Mouse (Mus musculus): ENCODE measurements around the gene Notch2. TPM values are rescaled to one million over a fixed set of nuclear protein-coding genes. Genes with fewer than 3 reads are reported as not detected.
A peak's percentile ranks its signal among the peaks of the same experiment; 100 is the strongest.

Gene Notch2
- polyA plus RNA-seq, 1 experiment from 2014 or later = 7.6 TPM

DNA sequence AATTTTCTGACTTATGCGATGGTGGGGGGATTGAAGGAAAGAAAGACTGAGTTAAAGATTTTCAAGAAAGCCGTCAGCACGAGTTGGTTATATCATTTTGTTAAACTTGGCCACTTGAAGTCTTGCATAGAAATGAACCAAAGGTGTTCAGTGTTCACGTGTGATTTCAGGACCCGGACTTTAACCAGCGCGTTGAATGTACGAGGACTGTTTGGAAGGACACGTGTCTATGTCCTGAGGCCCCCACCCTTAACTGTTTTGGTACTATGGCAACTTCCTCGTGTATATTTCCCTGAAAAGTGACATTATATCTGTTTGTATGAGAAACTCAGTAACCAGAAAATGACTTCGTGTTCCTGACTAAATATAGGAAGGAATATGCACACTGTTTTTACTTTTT lies 136.6 kb downstream of the Notch2 start:
- Histone ChIP-seq H3K36me3 (ENCODE audit: control insufficient read depth, insufficient read depth, low read length) (no peaks in the 10 kb centered on the region; the same call in none of the 2 replicates), H3K9me3 (ENCODE audit: control insufficient read depth, low read length) (no peaks in the 10 kb centered on the region), H3K9ac (ENCODE audit: low read depth, low read length) (no peak overlapping the region), H3K27me3 (replicated peaks; ENCODE audit: control insufficient read depth, insufficient read depth, low read length) (no peaks in the 10 kb centered on the region), H3K27ac (ENCODE audit: low read depth, low read length) (no peak overlapping the region), H3K4me3 (ENCODE audit: low read length) (no peak overlapping the region), H3K4me1 (ENCODE audit: control insufficient read depth, insufficient read depth, low read depth, low read length) (no peaks in the 10 kb centered on the region), H3K4me2 (ENCODE audit: low read length) (no peak overlapping the region)
- WGBS = 96% methylated on average over 11 of the region's 11 CpGs
- ATAC-seq = no peak

DNA sequence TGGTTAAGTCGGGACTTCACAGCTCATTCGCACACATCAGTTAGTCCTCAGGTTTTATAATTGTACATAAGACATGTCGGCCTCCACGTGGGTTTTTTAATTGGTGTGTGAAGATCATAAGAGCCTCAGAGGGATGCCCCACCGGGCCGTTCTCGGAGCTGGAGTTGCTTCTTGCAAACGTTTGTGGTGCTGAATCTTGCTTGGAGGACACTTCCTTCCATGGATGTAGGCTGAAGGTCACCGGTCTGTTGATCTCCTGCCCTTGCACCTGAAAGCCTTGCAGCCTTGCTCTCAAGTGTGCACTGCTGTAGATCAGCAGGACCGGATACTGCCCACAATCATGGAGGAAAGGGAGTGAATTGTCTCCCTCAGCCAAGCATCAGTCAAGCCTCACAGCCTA lies 137.7 kb downstream of the Notch2 start:
- Histone ChIP-seq H3K27me3 (replicated peaks; ENCODE audit: control insufficient read depth, insufficient read depth, low read length) (no peaks in the 10 kb centered on the region), H3K4me3 (ENCODE audit: low read length) (no peak overlapping the region), H3K4me1 (ENCODE audit: control insufficient read depth, insufficient read depth, low read depth, low read length) (no peaks in the 10 kb centered on the region), H3K36me3 (ENCODE audit: control insufficient read depth, insufficient read depth, low read length) (no peaks in the 10 kb centered on the region; the same call in none of the 2 replicates), H3K9me3 (ENCODE audit: control insufficient read depth, low read length) (no peaks in the 10 kb centered on the region), H3K4me2 (ENCODE audit: low read length) (no peak overlapping the region), H3K27ac (ENCODE audit: low read depth, low read length) (no peak overlapping the region), H3K9ac (ENCODE audit: low read depth, low read length) (no peak overlapping the region)
- ATAC-seq = no peak
- 89% methylated on average over 10 of the region's 10 CpGs for WGBS

DNA sequence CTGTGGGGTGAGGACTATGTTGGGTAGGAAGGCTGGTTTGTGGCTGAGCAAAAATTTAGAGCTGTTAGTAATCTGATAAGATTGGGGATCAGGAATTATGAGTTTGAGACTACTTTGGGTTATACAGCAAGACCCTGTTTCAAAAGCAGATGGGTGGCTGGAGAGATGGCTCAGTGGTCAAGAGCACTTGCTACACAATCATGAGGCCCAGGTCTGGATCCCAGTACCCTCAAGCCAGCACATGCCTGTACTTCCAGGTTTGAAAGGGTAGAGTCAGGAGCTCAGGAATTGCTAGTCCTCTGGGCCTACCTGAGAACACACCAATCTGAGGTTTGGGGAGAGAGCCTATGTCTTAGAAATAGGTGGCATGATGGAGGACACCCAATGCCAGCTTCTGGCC lies 140.1 kb downstream of the Notch2 start:
- no peak for ATAC-seq
- Histone ChIP-seq H3K36me3 (ENCODE audit: control insufficient read depth, insufficient read depth, low read length) (no peaks in the 10 kb centered on the region), H3K4me2 (ENCODE audit: low read length) (no peak overlapping the region), H3K4me3 (ENCODE audit: low read length) (no peak overlapping the region), H3K9me3 (ENCODE audit: control insufficient read depth, low read length) (no peaks in the 10 kb centered on the region), H3K4me1 (ENCODE audit: control insufficient read depth, insufficient read depth, low read depth, low read length) (no peaks in the 10 kb centered on the region), H3K27me3 (replicated peaks; ENCODE audit: control insufficient read depth, insufficient read depth, low read length) (no peaks in the 10 kb centered on the region; the same call in 1 of the 2 replicates), H3K9ac (ENCODE audit: low read depth, low read length) (no peak overlapping the region), H3K27ac (ENCODE audit: low read depth, low read length) (no peak overlapping the region)

DNA sequence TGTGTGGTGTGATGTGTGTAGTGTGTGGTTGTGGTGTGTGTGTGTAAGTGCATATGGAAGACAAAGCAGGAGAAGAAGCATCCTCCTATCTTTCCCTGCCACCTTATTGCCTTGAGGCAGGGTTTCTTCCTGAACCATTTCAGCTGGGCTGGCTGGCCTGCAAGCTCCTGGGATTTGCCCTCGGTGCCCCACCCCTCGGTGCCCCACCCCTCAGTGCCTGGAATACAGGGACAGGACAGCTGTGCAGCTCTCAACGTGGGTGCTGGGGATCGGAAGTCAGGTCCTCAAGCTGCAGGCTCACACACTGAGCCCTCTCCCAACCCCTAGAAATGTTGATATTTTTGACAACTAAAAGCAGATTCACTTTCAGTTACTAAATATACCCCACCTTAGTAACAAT lies 142.8 kb downstream of the Notch2 start:
- Histone ChIP-seq H3K9ac (ENCODE audit: low read depth, low read length) (no peak overlapping the region), H3K36me3 (ENCODE audit: control insufficient read depth, insufficient read depth, low read length) (no peaks in the 10 kb centered on the region), H3K4me2 (ENCODE audit: low read length) (no peak overlapping the region), H3K4me1 (ENCODE audit: control insufficient read depth, insufficient read depth, low read depth, low read length) (no peaks in the 10 kb centered on the region), H3K27ac (ENCODE audit: low read depth, low read length) (no peak overlapping the region), H3K27me3 (replicated peaks; ENCODE audit: control insufficient read depth, insufficient read depth, low read length) (no peaks in the 10 kb centered on the region; the same call in 1 of the 2 replicates), H3K4me3 (ENCODE audit: low read length) (no peak overlapping the region), H3K9me3 (ENCODE audit: control insufficient read depth, low read length) (no peaks in the 10 kb centered on the region)
- WGBS = 61% methylated on average over 4 of the region's 4 CpGs
- ATAC-seq = no peak

DNA sequence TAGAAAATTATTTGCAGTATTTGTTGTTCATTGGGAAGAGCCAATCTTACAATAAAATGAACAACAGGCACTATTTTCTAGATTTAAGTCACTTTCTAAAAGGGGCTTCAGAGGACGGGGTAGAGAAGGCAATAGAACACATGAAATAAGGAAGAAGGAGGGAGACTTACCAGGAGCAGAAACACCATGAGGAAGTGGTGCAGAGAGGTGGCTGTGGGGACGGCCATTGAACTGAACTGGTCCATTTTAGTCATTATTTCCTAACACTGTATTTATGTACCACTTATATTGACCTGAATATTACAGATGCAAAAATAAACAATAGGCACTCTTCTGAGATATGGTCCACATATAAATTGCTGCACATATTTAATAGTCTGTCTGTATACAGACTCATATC lies 143.7 kb downstream of the Notch2 start:
- 87% methylated on average over 2 of the region's 2 CpGs for WGBS
- Histone ChIP-seq H3K27me3 (replicated peaks; ENCODE audit: control insufficient read depth, insufficient read depth, low read length) (no peaks in the 10 kb centered on the region; the same call in 1 of the 2 replicates), H3K4me1 (ENCODE audit: control insufficient read depth, insufficient read depth, low read depth, low read length) (no peaks in the 10 kb centered on the region), H3K4me2 (ENCODE audit: low read length) (no peak overlapping the region), H3K9ac (ENCODE audit: low read depth, low read length) (no peak overlapping the region), H3K27ac (ENCODE audit: low read depth, low read length) (no peak overlapping the region), H3K36me3 (ENCODE audit: control insufficient read depth, insufficient read depth, low read length) (no peaks in the 10 kb centered on the region), H3K9me3 (ENCODE audit: control insufficient read depth, low read length) (no peaks in the 10 kb centered on the region), H3K4me3 (ENCODE audit: low read length) (no peak overlapping the region)
- ATAC-seq = no peak

DNA sequence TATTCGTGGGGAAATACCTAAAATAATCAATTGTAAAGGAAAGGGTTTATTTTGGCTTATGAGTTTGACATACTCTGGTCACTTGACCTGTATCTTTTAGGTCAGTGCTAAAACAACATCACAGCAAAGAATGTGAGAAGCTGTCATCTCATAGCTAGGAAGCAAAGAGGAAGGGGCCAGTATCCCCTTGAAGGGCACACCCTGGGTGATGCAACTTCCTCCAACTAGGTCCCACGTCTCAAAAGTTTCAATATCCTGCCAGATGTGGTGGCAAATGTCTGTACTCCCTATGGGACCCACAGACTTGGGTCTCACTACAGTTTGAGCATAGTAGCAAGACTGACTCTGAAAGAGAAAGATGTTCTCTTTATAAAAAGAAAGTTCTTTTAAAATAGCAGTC lies 144.3 kb downstream of the Notch2 start:
- no peak for ATAC-seq
- H3K4me1 ChIP-seq (ENCODE audit: control insufficient read depth, insufficient read depth, low read depth, low read length) = no peaks in the 10 kb centered on the region
- no peak overlapping the region for H3K9ac ChIP-seq (ENCODE audit: low read depth, low read length)
- no peak overlapping the region for H3K4me3 ChIP-seq (ENCODE audit: low read length)
- H3K27me3 ChIP-seq (replicated peaks; ENCODE audit: control insufficient read depth, insufficient read depth, low read length) = no peaks in the 10 kb centered on the region; the same call in 1 of the 2 replicates
- no peaks in the 10 kb centered on the region for H3K36me3 ChIP-seq (ENCODE audit: control insufficient read depth, insufficient read depth, low read length)
- no peak overlapping the region for H3K27ac ChIP-seq (ENCODE audit: low read depth, low read length)
- no peak overlapping the region for H3K4me2 ChIP-seq (ENCODE audit: low read length)
- no peaks in the 10 kb centered on the region for H3K9me3 ChIP-seq (ENCODE audit: control insufficient read depth, low read length)
- WGBS = 71% methylated on average over 2 of the region's 2 CpGs

DNA sequence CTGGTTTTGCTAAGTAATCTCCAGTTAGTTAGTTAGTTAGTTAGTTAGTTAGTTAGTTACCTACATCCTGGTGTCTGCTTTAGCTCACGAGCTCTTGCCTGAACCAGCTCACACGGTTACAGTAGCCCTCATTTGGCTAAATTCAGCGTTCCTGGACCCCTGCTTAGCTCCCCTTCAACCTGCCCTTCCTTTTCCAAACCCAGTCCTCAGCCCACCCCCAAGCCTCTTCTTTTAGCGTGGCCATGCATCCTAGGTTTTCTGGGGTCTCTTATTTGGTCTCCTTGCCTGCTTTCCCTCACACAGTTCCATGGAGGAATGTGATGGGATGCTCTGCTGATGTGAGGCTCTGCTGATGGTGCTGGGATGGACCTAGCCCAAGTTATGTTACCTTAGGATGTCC lies 145.3 kb downstream of the Notch2 start:
- H3K27me3 ChIP-seq (replicated peaks; ENCODE audit: control insufficient read depth, insufficient read depth, low read length) = no peaks in the 10 kb centered on the region; the same call in 1 of the 2 replicates
- no peaks in the 10 kb centered on the region for H3K4me1 ChIP-seq (ENCODE audit: control insufficient read depth, insufficient read depth, low read depth, low read length)
- H3K36me3 ChIP-seq (ENCODE audit: control insufficient read depth, insufficient read depth, low read length) = no peaks in the 10 kb centered on the region
- H3K27ac ChIP-seq (ENCODE audit: low read depth, low read length) = no peak overlapping the region
- 72% methylated on average over 4 of the region's 4 CpGs for WGBS
- H3K4me2 ChIP-seq (ENCODE audit: low read length) = no peak overlapping the region
- no peak overlapping the region for H3K9ac ChIP-seq (ENCODE audit: low read depth, low read length)
- ATAC-seq = no peak
- no peaks in the 10 kb centered on the region for H3K9me3 ChIP-seq (ENCODE audit: control insufficient read depth, low read length)
- H3K4me3 ChIP-seq (ENCODE audit: low read length) = no peak overlapping the region

DNA sequence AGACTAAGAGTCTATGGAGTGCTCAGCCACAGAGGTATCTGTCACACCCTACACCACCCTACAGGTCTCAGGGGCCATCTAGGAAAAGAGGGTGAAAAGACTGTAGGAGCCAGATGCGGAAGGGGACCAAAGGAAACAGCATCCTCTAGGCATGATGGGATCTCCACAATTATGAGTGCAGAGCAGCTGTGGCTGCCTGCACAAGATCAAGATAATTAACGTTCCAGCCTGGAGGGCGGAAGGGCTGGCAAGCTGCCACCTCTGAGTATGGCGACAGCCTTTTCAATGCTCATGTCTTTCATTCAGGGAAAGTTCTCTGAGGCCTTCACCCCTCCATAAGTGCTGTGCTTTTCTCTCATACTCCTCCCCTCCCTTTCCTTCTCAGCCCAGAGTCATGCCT lies 146.0 kb downstream of the Notch2 start:
- no peaks in the 10 kb centered on the region for H3K9me3 ChIP-seq (ENCODE audit: control insufficient read depth, low read length)
- H3K27ac ChIP-seq (ENCODE audit: low read depth, low read length) = no peak overlapping the region
- H3K4me2 ChIP-seq (ENCODE audit: low read length) = no peak overlapping the region
- no peak overlapping the region for H3K4me3 ChIP-seq (ENCODE audit: low read length)
- no peak overlapping the region for H3K9ac ChIP-seq (ENCODE audit: low read depth, low read length)
- ATAC-seq = no peak
- no peaks in the 10 kb centered on the region; the same call in 1 of the 2 replicates for H3K27me3 ChIP-seq (replicated peaks; ENCODE audit: control insufficient read depth, insufficient read depth, low read length)
- 33% methylated on average over 4 of the region's 4 CpGs for WGBS
- no peaks in the 10 kb centered on the region for H3K4me1 ChIP-seq (ENCODE audit: control insufficient read depth, insufficient read depth, low read depth, low read length)
- no peaks in the 10 kb centered on the region for H3K36me3 ChIP-seq (ENCODE audit: control insufficient read depth, insufficient read depth, low read length)

DNA sequence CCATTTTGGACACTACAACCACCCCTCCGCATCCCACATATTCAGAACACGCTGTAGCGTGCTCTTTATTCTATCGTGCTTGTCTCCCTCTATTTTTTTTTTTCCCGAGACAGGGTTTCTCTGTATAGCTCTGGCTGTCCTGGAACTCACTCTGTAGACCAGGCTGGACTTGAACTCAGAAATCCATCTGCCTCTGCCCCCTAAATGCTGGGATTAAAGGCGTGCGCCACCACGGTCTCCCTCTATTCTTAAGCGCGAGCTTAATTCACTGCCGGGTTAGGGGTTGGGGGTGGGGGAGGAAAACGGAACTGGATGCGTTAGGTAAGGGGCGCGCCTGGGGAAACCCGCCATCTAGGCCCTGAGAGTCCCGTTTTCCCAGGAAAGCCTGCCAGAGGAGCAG lies 147.0 kb downstream of the Notch2 start, which contains the start of gene Adam30:
TSS of gene Adam30 (plus strand) at position 301 of the 400 bp plus-strand sequence.
- no peak for ATAC-seq
- H3K4me3 ChIP-seq (ENCODE audit: low read length) = no peak within 1 kb of the TSS
- no peak within 1 kb of the TSS for H3K9ac ChIP-seq (ENCODE audit: low read depth, low read length)
- no peak within 1 kb of the TSS for H3K27ac ChIP-seq (ENCODE audit: low read depth, low read length)
- H3K27me3 ChIP-seq (replicated peaks; ENCODE audit: control insufficient read depth, insufficient read depth, low read length) = no peaks in the 10 kb centered on the region; the same call in 1 of the 2 replicates
- no peaks in the 10 kb centered on the region for H3K4me1 ChIP-seq (ENCODE audit: control insufficient read depth, insufficient read depth, low read depth, low read length)
- H3K9me3 ChIP-seq (ENCODE audit: control insufficient read depth, low read length) = no peaks in the 10 kb centered on the region
- no peak within 1 kb of the TSS for H3K4me2 ChIP-seq (ENCODE audit: low read length)
- WGBS = 90% methylated on average over 17 of the region's 17 CpGs
- no peaks in the 10 kb centered on the region for H3K36me3 ChIP-seq (ENCODE audit: control insufficient read depth, insufficient read depth, low read length)

DNA sequence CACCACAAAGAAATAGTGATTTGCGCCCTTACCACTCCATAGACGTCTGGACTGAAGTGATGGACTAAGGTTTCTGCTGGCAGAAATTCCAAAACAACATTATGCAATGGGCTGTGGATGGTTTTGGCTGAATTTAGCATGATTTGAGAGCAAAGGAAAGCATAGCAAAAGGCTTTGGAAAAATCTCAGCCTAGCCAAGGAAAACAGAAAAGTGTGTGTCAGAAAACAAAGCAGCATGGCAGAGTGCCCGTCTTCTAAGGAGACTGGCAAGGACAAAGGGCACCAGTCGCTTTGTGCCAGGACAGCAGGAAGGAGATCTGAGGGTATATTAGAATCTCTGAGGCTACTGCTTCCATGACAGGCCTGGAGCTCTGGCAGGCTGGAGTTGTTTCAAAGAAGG lies 165.0 kb downstream of the Notch2 start:
- 62% methylated on average over 4 of the region's 4 CpGs for WGBS
- peak; percentile 85 for ATAC-seq
- peak overlapping the region; percentile 24; the same call in 1 of the 2 replicates for H3K27ac ChIP-seq (ENCODE audit: low read depth, low read length)

More for the DNA sequence above, 165.0 kb downstream of the Notch2 start:
- Histone ChIP-seq H3K4me2 (ENCODE audit: low read length) (no peak overlapping the region), H3K4me1 (ENCODE audit: control insufficient read depth, insufficient read depth, low read depth, low read length) (no peaks in the 10 kb centered on the region), H3K27me3 (replicated peaks; ENCODE audit: control insufficient read depth, insufficient read depth, low read length) (no peaks in the 10 kb centered on the region), H3K4me3 (ENCODE audit: low read length) (no peak overlapping the region), H3K9ac (ENCODE audit: low read depth, low read length) (no peak overlapping the region), H3K36me3 (ENCODE audit: control insufficient read depth, insufficient read depth, low read length) (no peaks in the 10 kb centered on the region), H3K9me3 (ENCODE audit: control insufficient read depth, low read length) (no peaks in the 10 kb centered on the region; the same call in none of the 2 replicates)
